In genomic region chr14:8450342-8450741, GRCm38 (mm10) we compare ENCODE assay signal across 22 mouse cellular contexts.
"Had no signal": no experiment of that assay in that cellular context is flagged by ENCODE, and none has a peak within 500 bp of the region (broad histone marks: within the 10 kb centered on the region; RNA-seq: fewer than 3 reads in every experiment).

No protein-coding gene starts in this region.

- DNase-seq: gastrocnemius, postnatal 14 days; gastrocnemius, postnatal 36 days; heart, adult 11 months; heart, adult 2 months; heart, postnatal 14 days; heart, postnatal 36 days; kidney, adult 18-20 months; kidney, adult 8-10 months; kidney, postnatal 10 days; kidney, postnatal 25 days; kidney, postnatal 4 days had no signal

- H3K27ac ChIP-seq: heart, adult 2 months; heart, embryonic 13.5 days; heart, embryonic 15.5 days; hindbrain, embryonic 13.5 days; hindbrain, embryonic 15.5 days; hindbrain, postnatal 0 days; layer of hippocampus, adult 2 months; left cerebral cortex, adult 2 months; limb, embryonic 10.5 days; limb, embryonic 12.5 days had no signal

- H3K4me1 ChIP-seq: heart, embryonic 15.5 days; hindbrain, embryonic 13.5 days; hindbrain, embryonic 15.5 days; limb, embryonic 10.5 days; limb, embryonic 12.5 days had no signal

- H3K4me2 ChIP-seq: heart, embryonic 11.5 days; heart, embryonic 13.5 days; heart, embryonic 15.5 days; hindbrain, embryonic 13.5 days; hindbrain, embryonic 15.5 days; limb, embryonic 12.5 days had no signal

- H3K4me3 ChIP-seq: heart, adult 2 months; heart, embryonic 13.5 days; heart, embryonic 15.5 days; hindbrain, embryonic 13.5 days; hindbrain, embryonic 15.5 days; layer of hippocampus, adult 2 months; left cerebral cortex, adult 2 months; limb, embryonic 10.5 days; limb, embryonic 12.5 days had no signal

- ATAC-seq: hindbrain, postnatal 0 days; intestine, postnatal 0 days had no signal

- H3K27me3 ChIP-seq: heart, embryonic 13.5 days; heart, embryonic 15.5 days; hindbrain, embryonic 13.5 days; hindbrain, embryonic 15.5 days; limb, embryonic 12.5 days had no signal

- H3K9ac ChIP-seq: heart, embryonic 13.5 days; heart, embryonic 15.5 days; hindbrain, embryonic 13.5 days; hindbrain, embryonic 15.5 days; limb, embryonic 12.5 days had no signal

- H3K36me3 ChIP-seq: heart, embryonic 13.5 days; heart, embryonic 15.5 days; hindbrain, embryonic 13.5 days; hindbrain, embryonic 15.5 days; limb, embryonic 10.5 days; limb, embryonic 12.5 days had no signal

- H3K9me3 ChIP-seq: heart, embryonic 13.5 days; heart, embryonic 15.5 days; hindbrain, embryonic 13.5 days; hindbrain, embryonic 15.5 days; limb, embryonic 10.5 days; limb, embryonic 12.5 days had no signal
